Mouse (Mus musculus) ovary, adult 10 weeks (tissue): ENCODE results near the gene Olfr813. TPM values are rescaled to one million over a fixed set of nuclear protein-coding genes. Genes with fewer than 3 reads are reported as not detected.

ENCODE experiments used
- polyA plus RNA-seq: library from polyadenylated mRNA; stranded (reverse); fragments of 350-450 nt; fragmentation: Illumina TruSeq; extraction: RNeasy Lipid Tissue Mini Kit (QIAGEN cat#74804); gene quantifications from one replicate; pipeline ENCODE4 v1.2.3, GENCODE M21; 2014

Olfr813 gene
- polyA plus RNA-seq, result not detected

DNA sequence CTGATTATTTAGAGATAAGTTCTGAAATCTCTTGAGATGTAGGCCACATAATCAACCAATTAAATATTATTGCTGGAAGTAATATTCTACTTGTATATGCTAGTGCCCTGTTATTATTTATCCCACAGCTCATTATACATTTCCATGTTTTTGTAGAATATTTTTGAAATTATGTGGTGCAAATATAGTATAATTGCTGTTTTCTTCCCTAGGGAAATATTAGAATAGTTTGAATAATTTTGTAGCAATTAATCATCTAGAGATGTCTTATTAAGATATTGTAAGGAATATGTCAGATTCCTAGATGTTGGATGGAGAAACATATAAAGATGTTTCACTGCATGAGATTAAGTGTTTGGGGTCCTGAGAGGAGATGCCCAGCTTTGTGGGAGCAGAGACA, at the start of gene Olfr813:
Olfr813 (plus strand) TSS at position 301 of the 400 bp plus-strand sequence.

DNA sequence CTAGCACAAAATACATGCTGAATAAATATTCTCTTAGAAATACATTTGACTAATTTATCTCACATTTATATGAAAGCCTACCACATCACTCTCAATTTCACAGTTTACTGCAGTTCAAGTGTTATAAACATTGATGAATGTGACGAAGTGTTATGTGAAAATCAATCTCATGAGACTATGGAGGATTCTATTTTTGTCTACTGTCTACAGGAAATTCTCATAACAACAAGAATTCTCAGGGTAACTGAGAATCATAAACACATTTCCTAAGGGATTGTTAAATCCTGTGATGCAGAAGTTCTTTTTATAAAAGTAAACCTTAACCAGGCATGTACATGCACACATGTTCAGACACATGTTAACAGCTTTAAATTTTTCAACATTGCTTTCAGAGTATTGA, 9.2 kb upstream of the Olfr813 start, which contains the start of gene Olfr812:
Olfr812 (minus strand) TSS at position 101 of the 400 bp plus-strand sequence.

DNA sequence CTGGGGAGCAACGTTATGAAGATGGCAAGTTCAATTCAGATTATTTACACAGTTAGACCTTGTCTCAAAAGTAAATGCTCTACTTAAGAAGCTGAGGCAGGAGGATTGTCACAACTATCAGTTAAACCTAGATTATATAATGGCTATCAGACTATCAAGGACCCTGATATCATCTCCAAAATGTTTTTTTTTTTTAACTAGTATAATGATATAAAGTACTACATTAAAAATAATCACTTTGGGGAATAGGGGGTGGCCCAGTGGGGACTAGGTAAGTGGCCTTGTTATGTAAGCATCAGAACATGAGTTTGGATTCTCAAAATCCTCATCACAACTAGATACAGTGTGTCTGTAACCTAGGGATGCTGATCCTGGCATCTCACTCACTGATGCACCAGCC, 24.6 kb downstream of the Olfr813 start, which contains the start of gene Olfr814:
Olfr814 (minus strand) TSS at position 101 of the 400 bp plus-strand sequence.

DNA sequence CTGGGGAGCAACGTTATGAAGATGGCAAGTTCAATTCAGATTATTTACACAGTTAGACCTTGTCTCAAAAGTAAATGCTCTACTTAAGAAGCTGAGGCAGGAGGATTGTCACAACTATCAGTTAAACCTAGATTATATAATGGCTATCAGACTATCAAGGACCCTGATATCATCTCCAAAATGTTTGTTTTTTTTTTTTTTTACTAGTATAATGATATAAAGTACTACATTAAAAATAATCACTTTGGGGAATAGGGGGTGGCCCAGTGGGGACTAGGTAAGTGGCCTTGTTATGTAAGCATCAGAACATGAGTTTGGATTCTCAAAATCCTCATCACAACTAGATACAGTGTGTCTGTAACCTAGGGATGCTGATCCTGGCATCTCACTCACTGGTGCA, 50.6 kb downstream of the Olfr813 start, which contains the start of gene Olfr815:
Olfr815 (minus strand) TSS at position 101 of the 400 bp plus-strand sequence.

Other genes with a start within 250 kb of the Olfr813 start
- gene Olfr796, start 242.8 kb upstream of the Olfr813 start, polyA plus RNA-seq, result not detected
- not detected for gene Olfr798, start 227.4 kb upstream of the Olfr813 start, polyA plus RNA-seq
- not detected for gene Olfr799, start 217.9 kb upstream of the Olfr813 start, polyA plus RNA-seq
- not detected for gene Olfr800, start 197.7 kb upstream of the Olfr813 start, polyA plus RNA-seq
- gene Olfr801, start 181.5 kb upstream of the Olfr813 start, polyA plus RNA-seq, result not detected
- not detected for gene Olfr802, start 167.2 kb upstream of the Olfr813 start, polyA plus RNA-seq
- gene Olfr803, start 161.1 kb upstream of the Olfr813 start, polyA plus RNA-seq, result not detected
- not detected for gene Olfr804, start 152.2 kb upstream of the Olfr813 start, polyA plus RNA-seq
- not detected for gene Olfr805, start 126.0 kb upstream of the Olfr813 start, polyA plus RNA-seq
- gene Olfr806, start 113.4 kb upstream of the Olfr813 start, polyA plus RNA-seq, result not detected
- gene Olfr807, start 97.6 kb upstream of the Olfr813 start, polyA plus RNA-seq, result not detected
- not detected for gene Olfr808, start 89.9 kb upstream of the Olfr813 start, polyA plus RNA-seq
- not detected for gene Olfr809, start 80.7 kb upstream of the Olfr813 start, polyA plus RNA-seq
- 0.17 TPM for gene Olfr810, start 60.5 kb upstream of the Olfr813 start, polyA plus RNA-seq
- gene Olfr811, start 51.0 kb upstream of the Olfr813 start, polyA plus RNA-seq, result not detected
- gene Olfr812, start 9.3 kb upstream of the Olfr813 start, polyA plus RNA-seq, result not detected
- gene Olfr814, start 24.5 kb downstream of the Olfr813 start, polyA plus RNA-seq, result not detected
- gene Olfr815, start 50.5 kb downstream of the Olfr813 start, polyA plus RNA-seq, result not detected
- gene Olfr816, start 60.2 kb downstream of the Olfr813 start, polyA plus RNA-seq, result not detected
- gene Olfr818, start 93.7 kb downstream of the Olfr813 start, polyA plus RNA-seq, result not detected
- 0.29 TPM for gene Olfr819, start 111.9 kb downstream of the Olfr813 start, polyA plus RNA-seq
- gene Olfr247, start 120.8 kb downstream of the Olfr813 start, polyA plus RNA-seq, result not detected
- gene Gm10310, start 129.7 kb downstream of the Olfr813 start, polyA plus RNA-seq, result not detected
- not detected for gene Olfr820, start 157.3 kb downstream of the Olfr813 start, polyA plus RNA-seq
- gene Olfr821, start 175.0 kb downstream of the Olfr813 start, polyA plus RNA-seq, result not detected
- not detected for gene Olfr822, start 215.8 kb downstream of the Olfr813 start, polyA plus RNA-seq